Mouse (Mus musculus) left cerebral cortex, adult 11 months (tissue): ENCODE measurements at regions not wholly inside any gene's neighbourhood (a gene's known extent, or its start where the extent isn't known, plus 50 kb on each side); places are given as distances from the start of the nearest gene placed in this dataset.
A peak's percentile ranks its signal among the peaks of the same experiment; 100 is the strongest.
"Not testable (repeated sequence)": the region's sequence is repeated elsewhere in the genome, so short reads cannot be mapped to it uniquely, and the experiment has no call there.

Experiments
- DNase-seq: peaks from one replicate; pipeline ENCODE4 v3.0.0; 2022; ENCODE audit warnings: low spot score

- no peak for DNase-seq
Observed at GRCm38 (mm10) chr14:86197864-86198263, 943.2 kb downstream of the Diaph3 start.

- DNase-seq: no peak
Observed at GRCm38 (mm10) chr14:86184663-86185381, 956.2 kb downstream of the Diaph3 start.

DNA sequence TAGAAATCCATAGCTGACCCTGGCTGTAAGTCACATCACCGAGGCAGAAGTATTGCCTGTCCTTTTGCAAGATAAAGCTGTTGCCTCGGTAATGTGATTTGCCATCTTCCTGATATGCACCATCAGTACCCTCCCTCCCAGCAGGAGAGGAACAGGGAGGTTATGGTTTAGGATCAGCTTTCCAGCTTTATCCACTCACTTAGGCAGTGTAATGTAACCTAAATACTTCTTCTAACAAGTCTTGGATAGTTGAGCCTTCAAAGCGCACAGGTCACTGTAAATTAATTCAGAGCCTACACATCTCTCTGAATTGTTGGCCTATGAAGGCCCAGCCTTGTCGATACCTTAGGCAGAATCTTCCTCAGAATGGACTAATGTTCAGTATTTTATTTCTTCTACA lies 962.5 kb downstream of the Diaph3 start:
- no peak for DNase-seq

DNA sequence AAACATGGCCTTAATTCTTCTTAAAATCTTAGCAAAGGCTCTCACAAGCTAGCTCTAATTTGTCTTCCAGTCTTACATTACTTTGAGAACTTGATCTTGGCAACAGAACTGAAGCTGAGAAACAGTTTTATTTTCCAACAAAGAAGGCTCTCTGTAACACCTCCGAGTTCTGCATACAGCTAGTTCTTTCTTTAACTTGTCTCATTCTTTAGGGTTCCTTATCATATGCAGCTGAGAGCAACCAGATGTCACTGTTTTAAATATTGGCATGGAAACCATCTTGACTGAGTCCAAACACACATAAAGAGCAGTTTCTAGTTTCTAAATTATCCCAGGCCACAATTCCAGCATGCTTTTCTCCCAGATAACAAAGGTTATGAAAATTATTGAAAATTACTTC lies 969.9 kb downstream of the Diaph3 start:
- DNase-seq: peak; percentile 34

GRCm38 (mm10) chr14:86159151-86159550 lies 981.9 kb downstream of the Diaph3 start:
- peak; percentile 70 for DNase-seq

- DNase-seq: peak; percentile 12
Observed at GRCm38 (mm10) chr14:86154688-86155087, 986.3 kb downstream of the Diaph3 start.

- DNase-seq: no peak
Observed at GRCm38 (mm10) chr14:86151276-86151675, 989.8 kb downstream of the Diaph3 start.

DNA sequence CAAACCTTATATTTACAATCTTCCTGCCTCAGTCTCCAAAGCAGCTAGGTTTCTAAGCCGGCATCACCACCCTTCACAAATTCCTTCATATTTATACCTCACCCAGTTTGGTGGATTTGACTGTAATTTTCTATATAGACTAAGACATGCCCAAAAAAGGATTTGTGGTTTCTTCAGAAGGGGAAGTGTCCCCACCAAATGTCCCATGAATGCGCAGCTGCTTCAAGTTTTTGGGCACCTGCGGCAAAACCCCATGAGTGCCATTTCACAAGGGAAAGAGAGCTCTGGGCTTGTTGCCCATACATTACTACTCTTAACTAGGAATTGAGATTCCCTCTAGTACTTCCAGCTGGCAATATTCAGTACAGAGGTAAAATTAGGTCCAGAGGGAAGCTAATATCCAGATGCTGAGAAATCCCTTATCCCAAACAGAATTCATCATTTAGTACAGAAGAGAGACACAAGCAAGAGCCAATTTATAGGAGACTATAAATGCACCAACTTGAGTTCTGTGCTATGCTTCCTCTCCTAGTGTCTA lies 990.6 kb downstream of the Diaph3 start:
- DNase-seq: no peak

GRCm38 (mm10) chr14:86115254-86116057 lies 1025.6 kb downstream of the Diaph3 start:
- no peak for DNase-seq

DNA sequence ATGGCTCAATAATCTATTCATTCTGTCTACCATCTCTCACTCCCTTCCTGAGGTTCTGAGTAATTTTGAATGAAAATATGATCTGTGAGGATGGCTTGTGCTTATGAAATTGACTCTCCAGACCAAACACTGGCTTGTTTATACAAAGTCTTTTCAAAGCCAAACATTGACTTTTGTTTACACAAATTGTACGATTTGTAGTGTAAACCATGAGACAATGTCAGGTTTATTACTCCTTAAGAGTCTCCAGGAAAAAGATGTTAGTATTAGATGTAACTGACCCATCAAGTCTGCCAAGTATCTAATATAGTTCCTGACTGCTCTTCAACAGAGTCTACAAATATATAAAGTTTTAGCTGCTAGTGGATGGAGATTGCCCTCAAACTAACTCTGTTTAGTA lies 1039.5 kb downstream of the Diaph3 start:
- no peak for DNase-seq

DNA sequence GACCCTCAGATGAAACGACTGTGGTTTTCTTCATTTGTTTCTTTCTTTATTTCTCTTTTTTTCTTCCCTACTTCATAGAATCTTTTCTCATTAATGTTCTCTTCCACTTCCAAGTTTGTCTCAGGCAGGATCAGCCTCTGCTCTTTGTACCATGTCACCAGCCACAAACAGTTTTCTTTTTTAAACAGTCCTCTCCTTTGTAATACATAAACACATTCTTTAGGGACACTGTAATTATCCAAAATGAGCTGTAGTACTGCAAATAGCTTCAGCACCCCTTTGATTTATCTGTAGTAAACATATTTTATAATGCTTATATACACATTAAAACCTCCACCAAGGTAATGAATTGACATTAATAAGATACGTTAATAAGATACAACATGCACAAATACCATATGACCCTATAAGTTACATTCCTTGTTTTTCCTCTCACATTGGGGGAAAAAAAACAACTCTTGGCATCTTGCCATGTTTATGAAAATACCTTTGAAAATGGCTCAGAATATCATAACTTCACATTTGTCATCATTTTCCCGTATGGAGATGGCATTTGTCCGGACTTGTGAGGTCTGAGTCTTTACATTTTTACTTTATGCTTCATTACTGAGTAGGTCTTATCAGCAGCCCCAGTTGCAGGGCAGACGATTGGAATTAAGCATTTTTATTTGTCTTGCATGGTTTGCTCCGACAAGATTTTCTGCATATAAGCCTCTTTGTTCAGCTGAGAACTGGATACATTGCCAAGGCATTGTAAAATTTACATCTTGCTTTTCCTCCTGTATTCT lies 1070.5 kb downstream of the Diaph3 start:
- no peak for DNase-seq

DNA sequence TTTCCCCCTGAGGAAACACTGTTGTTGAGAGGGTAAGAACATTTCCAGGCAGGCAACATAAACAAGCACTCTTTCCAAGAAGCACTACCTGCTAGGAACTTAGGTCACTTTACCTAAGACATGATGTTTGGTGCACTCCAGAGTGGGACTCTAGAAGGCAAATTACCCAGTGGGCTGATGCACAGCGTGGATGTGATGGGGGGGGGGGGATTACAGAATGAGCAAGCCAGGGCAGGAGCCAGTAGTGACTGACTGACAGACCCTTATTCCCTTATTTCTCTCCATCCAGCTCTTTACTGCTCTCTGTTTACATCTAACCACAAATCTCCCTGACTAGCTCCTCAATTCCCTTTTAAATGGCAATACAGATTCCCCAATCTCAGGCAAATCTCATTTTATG lies 1071.7 kb downstream of the Diaph3 start:
- DNase-seq: no peak

DNA sequence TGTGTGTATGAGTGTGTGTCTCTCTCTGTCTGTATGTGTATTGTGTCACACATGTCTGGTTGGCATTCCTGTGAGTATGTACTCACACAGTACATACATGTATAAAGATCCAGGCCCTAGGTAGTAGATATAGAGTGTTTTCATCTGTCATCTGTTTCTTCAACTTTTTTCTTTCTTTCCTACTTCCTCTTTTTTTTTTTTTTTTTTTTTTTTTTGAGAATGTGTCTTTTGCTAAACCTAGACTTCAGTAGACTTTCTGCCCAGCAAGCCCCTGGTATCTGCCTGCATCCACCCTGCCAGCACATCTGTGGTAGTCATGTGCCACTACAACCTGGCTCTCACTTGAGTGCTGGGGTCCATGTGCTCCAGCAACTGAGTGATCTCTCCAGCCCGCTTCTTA lies 1073.3 kb downstream of the Diaph3 start:
- no peak for DNase-seq

- DNase-seq: no peak
Observed at GRCm38 (mm10) chr14:86063620-86063943, 1077.5 kb downstream of the Diaph3 start.

DNA sequence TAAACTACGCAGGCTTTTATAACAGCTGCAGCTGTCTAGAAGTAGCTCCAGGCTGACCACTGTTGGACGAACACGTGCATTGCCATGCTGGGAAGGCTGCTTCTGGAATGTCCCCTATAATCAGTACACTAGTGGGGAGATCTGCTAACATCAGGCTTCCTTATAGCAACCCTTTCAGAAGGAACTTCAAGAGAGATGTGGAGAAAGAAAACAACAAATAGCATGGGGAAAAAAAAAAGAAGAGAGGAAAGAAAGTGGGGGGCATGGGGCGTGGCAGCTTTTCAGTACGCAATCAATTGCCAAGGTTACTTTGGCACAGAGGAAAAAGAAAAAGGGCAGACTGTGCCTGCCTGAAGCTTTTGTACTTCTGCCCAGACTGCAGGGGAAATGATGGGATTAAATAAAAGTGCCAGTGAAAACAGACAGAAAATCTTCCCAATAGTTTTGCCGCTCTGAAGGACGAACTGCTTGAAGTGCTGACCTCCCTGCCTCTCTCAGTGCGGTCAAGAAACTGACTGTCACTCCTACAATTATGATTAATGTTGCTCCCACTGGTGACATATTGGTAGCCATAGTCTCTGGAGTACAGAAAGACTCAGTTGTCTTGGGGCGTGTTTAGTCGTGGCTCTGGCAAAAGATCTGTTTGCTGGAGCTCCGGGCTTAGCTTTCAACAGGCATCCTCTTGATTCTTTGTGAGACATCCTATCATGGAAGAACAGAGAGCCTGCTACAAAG lies 1078.0 kb downstream of the Diaph3 start:
- DNase-seq: no peak

DNA sequence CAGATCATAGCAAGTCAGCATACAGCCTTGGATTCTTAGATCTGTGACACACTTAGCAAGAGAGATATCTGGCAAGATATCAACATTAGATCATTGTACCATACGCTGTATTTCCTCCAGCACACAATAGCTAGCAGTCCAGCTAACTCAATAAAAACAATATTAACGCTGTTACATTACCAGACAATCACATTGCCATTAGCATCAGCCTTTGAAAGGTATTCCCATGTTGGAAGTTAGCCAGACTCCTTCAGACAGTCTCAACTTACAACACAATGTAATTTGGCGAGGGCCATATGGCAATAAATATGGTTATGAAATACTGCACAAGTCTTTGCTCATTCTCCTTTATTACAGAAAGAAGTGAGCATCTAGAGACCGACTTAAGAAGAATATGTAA lies 1084.0 kb downstream of the Diaph3 start:
- no peak for DNase-seq

GRCm38 (mm10) chr14:86054668-86055067 lies 1086.4 kb downstream of the Diaph3 start:
- no peak for DNase-seq

DNA sequence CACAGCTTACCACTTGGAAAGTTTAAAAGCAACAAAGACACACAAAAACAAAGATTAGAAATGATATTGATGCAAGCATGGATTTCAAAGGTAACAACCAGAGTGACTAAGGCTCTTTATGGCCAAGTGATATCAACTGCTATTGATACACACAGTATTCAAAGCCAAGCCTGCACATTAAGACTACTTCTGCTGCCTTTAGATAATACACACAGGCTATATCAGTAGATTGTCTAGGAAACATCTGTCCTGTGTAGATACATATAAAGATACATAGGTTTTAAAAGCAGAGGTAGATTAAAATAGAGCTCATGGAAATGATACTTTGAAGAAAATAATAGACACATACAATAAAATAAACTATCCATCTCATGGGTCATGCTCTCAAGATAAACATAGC lies 1111.6 kb downstream of the Diaph3 start:
- DNase-seq: no peak

DNA sequence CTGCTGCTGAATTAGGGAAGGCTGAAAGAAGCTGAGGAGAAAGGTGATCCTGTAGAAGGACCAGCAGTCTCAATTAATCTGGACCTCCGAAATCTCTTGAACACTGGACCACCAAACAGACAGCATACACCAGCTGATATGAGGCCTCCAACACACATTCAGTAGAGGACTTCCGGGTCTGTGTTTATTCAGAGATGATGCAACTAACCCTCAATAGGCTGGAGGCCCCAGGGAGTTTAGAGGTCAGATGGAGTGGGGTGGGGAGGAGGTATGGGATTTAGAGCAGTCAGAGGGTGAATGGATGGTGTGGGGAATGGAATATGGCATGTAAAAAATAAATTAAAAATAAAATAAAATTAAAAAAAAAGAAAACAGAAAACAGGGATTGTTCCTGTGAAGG lies 1123.4 kb downstream of the Diaph3 start:
- DNase-seq: not testable (repeated sequence)
